In genomic region chr16:62958485-62958884, GRCm38 (mm10) we compare ENCODE assay signal across 32 mouse cellular contexts.
DNase-seq lines count a peak whose midpoint lies in the region; ATAC-seq lines count a peak whose summit lies in the region.
"Had no signal": no experiment of that assay in that cellular context is flagged by ENCODE, and none has a peak within 500 bp of the region (broad histone marks: within the 10 kb centered on the region; RNA-seq: fewer than 3 reads in every experiment).

No protein-coding gene starts in this region.

- peak; percentile 60 for ATAC-seq in hindbrain, embryonic 12.5 days (ENCODE audit: low FRiP score)
- ATAC-seq in neural tube, embryonic 11.5 days (ENCODE audit: insufficient read depth, low FRiP score, low TSS enrichment): peak; percentile 45; the same call in 1 of the 2 replicates
- no peak for ATAC-seq in neural tube, embryonic 15.5 days (ENCODE audit: low FRiP score)
- ATAC-seq: hindbrain, postnatal 0 days; intestine, embryonic 15.5 days had no signal

- H3K27ac ChIP-seq in hindbrain, embryonic 12.5 days: no peak overlapping the region
- H3K27ac ChIP-seq in hindbrain, embryonic 10.5 days: no peak overlapping the region
- H3K27ac ChIP-seq in neural tube, embryonic 11.5 days (ENCODE audit: low read depth, low read length): no peak overlapping the region
- H3K27ac ChIP-seq in neural tube, embryonic 15.5 days (replicated peaks): no peak overlapping the region
- H3K27ac ChIP-seq: embryonic facial prominence, embryonic 13.5 days; forebrain, embryonic 10.5 days; gastrocnemius, adult 2 months; heart, adult 2 months; hindbrain, postnatal 0 days; intestine, embryonic 15.5 days; layer of hippocampus, adult 2 months; left cerebral cortex, adult 2 months; limb, embryonic 12.5 days; liver, embryonic 15.5 days; stomach, embryonic 15.5 days had no signal

- no peak overlapping the region for H3K9ac ChIP-seq in hindbrain, embryonic 12.5 days
- no peak overlapping the region for H3K9ac ChIP-seq in neural tube, embryonic 11.5 days (ENCODE audit: low read length)
- no peak overlapping the region for H3K9ac ChIP-seq in neural tube, embryonic 15.5 days (replicated peaks)
- H3K9ac ChIP-seq: embryonic facial prominence, embryonic 13.5 days; heart, embryonic 12.5 days; intestine, embryonic 15.5 days; limb, embryonic 12.5 days; liver, embryonic 15.5 days; lung, embryonic 14.5 days; stomach, embryonic 15.5 days had no signal

- 46% methylated on average over 4 of the region's 4 CpGs for WGBS in hindbrain, embryonic 12.5 days
- WGBS in hindbrain, embryonic 10.5 days: 57% methylated on average over 4 of the region's 4 CpGs
- WGBS in neural tube, embryonic 11.5 days: 22% methylated on average over 4 of the region's 4 CpGs
- 13% methylated on average over 4 of the region's 4 CpGs for WGBS in neural tube, embryonic 15.5 days

- H3K4me3 ChIP-seq in hindbrain, embryonic 12.5 days: no peak overlapping the region
- H3K4me3 ChIP-seq in hindbrain, embryonic 10.5 days: no peak overlapping the region
- no peak overlapping the region for H3K4me3 ChIP-seq in neural tube, embryonic 11.5 days (ENCODE audit: low read depth, low read length)
- no peak overlapping the region for H3K4me3 ChIP-seq in neural tube, embryonic 15.5 days (replicated peaks)
- H3K4me3 ChIP-seq: embryonic facial prominence, embryonic 13.5 days; forebrain, embryonic 10.5 days; gastrocnemius, adult 2 months; heart, adult 2 months; heart, embryonic 12.5 days; intestine, embryonic 15.5 days; layer of hippocampus, adult 2 months; left cerebral cortex, adult 2 months; limb, embryonic 12.5 days; liver, embryonic 15.5 days; stomach, embryonic 15.5 days had no signal

- no peaks in the 10 kb centered on the region for H3K4me1 ChIP-seq in hindbrain, embryonic 12.5 days
- H3K4me1 ChIP-seq in hindbrain, embryonic 10.5 days (replicated peaks): no peaks in the 10 kb centered on the region
- no peaks in the 10 kb centered on the region for H3K4me1 ChIP-seq in neural tube, embryonic 11.5 days (ENCODE audit: control insufficient read depth, insufficient read depth, low read length)
- H3K4me1 ChIP-seq in neural tube, embryonic 15.5 days: no peaks in the 10 kb centered on the region
- H3K4me1 ChIP-seq: embryonic facial prominence, embryonic 13.5 days; heart, embryonic 12.5 days; intestine, embryonic 15.5 days; limb, embryonic 12.5 days; liver, embryonic 15.5 days; stomach, embryonic 15.5 days had no signal

- no peaks in the 10 kb centered on the region for H3K27me3 ChIP-seq in hindbrain, embryonic 12.5 days
- no peaks in the 10 kb centered on the region for H3K27me3 ChIP-seq in hindbrain, embryonic 10.5 days (ENCODE audit: insufficient read depth, poor library complexity, severe bottlenecking)
- H3K27me3 ChIP-seq in neural tube, embryonic 11.5 days (ENCODE audit: control insufficient read depth, insufficient read depth, low read length): no peaks in the 10 kb centered on the region
- no peaks in the 10 kb centered on the region for H3K27me3 ChIP-seq in neural tube, embryonic 15.5 days (replicated peaks)
- H3K27me3 ChIP-seq: CH12.LX; embryonic facial prominence, embryonic 13.5 days; heart, embryonic 12.5 days; intestine, embryonic 15.5 days; liver, embryonic 15.5 days; stomach, embryonic 15.5 days had no signal

- no peaks in the 10 kb centered on the region for H3K36me3 ChIP-seq in hindbrain, embryonic 12.5 days
- H3K36me3 ChIP-seq in hindbrain, embryonic 10.5 days: no peaks in the 10 kb centered on the region
- H3K36me3 ChIP-seq in neural tube, embryonic 11.5 days (ENCODE audit: control insufficient read depth, insufficient read depth, low read length): no peaks in the 10 kb centered on the region
- H3K36me3 ChIP-seq in neural tube, embryonic 15.5 days: no peaks in the 10 kb centered on the region
- H3K36me3 ChIP-seq: embryonic facial prominence, embryonic 13.5 days; forebrain, embryonic 10.5 days; heart, embryonic 12.5 days; intestine, embryonic 15.5 days; limb, embryonic 12.5 days; liver, embryonic 15.5 days; stomach, embryonic 15.5 days had no signal

- DNase-seq in embryo, embryonic 10.5 days (ENCODE audit: low spot score): peak; percentile 18
- DNase-seq in embryo, embryonic 11 days: no peak
- no peak for DNase-seq in hindbrain, embryonic 10.5 days (ENCODE audit: low spot score)
- DNase-seq in neural tube, embryonic 11.5 days (ENCODE audit: low spot score): peak; percentile 24
- no peak for DNase-seq in gastrocnemius, postnatal 4 days (ENCODE audit: low spot score in 2 of 2)
- DNase-seq: adrenal gland, adult 8-10 months; cerebellum, adult 11 months; cerebellum, adult 9-10 months; cerebellum, postnatal 36 days; gastrocnemius, adult 2 months; gastrocnemius, postnatal 36 days; heart, adult 2 months; heart, postnatal 4 days; kidney, adult 2 months; kidney, postnatal 36 days; lung, embryonic 14.5 days; lung, postnatal 14 days; right cerebral cortex, postnatal 25 days; thymus, postnatal 14 days had no signal

- H3K9me3 ChIP-seq in hindbrain, embryonic 12.5 days (replicated peaks): no peaks in the 10 kb centered on the region
- H3K9me3 ChIP-seq in hindbrain, embryonic 10.5 days: no peaks in the 10 kb centered on the region
- no peaks in the 10 kb centered on the region for H3K9me3 ChIP-seq in neural tube, embryonic 11.5 days (ENCODE audit: control insufficient read depth, low read length)
- H3K9me3 ChIP-seq in neural tube, embryonic 15.5 days (replicated peaks): no peaks in the 10 kb centered on the region
- H3K9me3 ChIP-seq: embryonic facial prominence, embryonic 13.5 days; forebrain, embryonic 10.5 days; heart, embryonic 12.5 days; intestine, embryonic 15.5 days; limb, embryonic 12.5 days; liver, embryonic 15.5 days; stomach, embryonic 15.5 days had no signal

- no peak overlapping the region for H3K4me2 ChIP-seq in hindbrain, embryonic 12.5 days (replicated peaks)
- H3K4me2 ChIP-seq in neural tube, embryonic 11.5 days (ENCODE audit: low read depth): no peak overlapping the region
- no peak overlapping the region for H3K4me2 ChIP-seq in neural tube, embryonic 15.5 days
- H3K4me2 ChIP-seq: embryonic facial prominence, embryonic 13.5 days; heart, embryonic 12.5 days; intestine, embryonic 15.5 days; limb, embryonic 12.5 days; liver, embryonic 15.5 days; lung, embryonic 14.5 days; stomach, embryonic 15.5 days had no signal

Comparison
In these comparisons a context has a peak if more than half of its experiments do, and no peak if none do; other contexts are left out.
1. DNase-seq: peak in embryo, embryonic 10.5 days (single experiment) and neural tube, embryonic 11.5 days (single experiment); none in embryo, embryonic 11 days (single experiment), hindbrain, embryonic 10.5 days (single experiment) and gastrocnemius, postnatal 4 days (0 of 2).